Mouse (Mus musculus) liver, embryonic 14.5 days (tissue): Measurements from ENCODE around the gene Usp39. TPM values are rescaled to one million over a fixed set of nuclear protein-coding genes. Genes with fewer than 3 reads are reported as not detected.

Source experiments
- ATAC-seq: fragments of 200-750 bp; cut with Nextera tagmentation; 2 replicates; pipeline ENCODE4 v1.8.0; 2017; ENCODE audit warnings: moderate number of reproducible peaks, mild to moderate bottlenecking, moderate library complexity; ENCODE audit not compliant: insufficient read depth
- DNase-seq, 3 experiments: peaks; one replicate each; pipeline ENCODE4 v3.0.0-alpha.2; 2012 to 2013; ENCODE audit warnings: low read depth in 3 of 3, low spot score in 3 of 3
- H3K27ac ChIP-seq: fragments of 300-500 bp; sonication (generic); 2 replicates; pipeline ENCODE4 v1.5.1; 2014; ENCODE audit warnings: moderate library complexity, mild to moderate bottlenecking, control low read depth, inconsistent platforms
- H3K27me3 ChIP-seq: fragments of 300-500 bp; sonication (generic); 2 replicates; pipeline ENCODE4 v1.6.1; 2014; ENCODE audit warnings: mild to moderate bottlenecking, low read length, moderate library complexity; ENCODE audit not compliant: control insufficient read depth, insufficient read depth
- H3K36me3 ChIP-seq: fragments of 300-500 bp; sonication (generic); replicated peaks from 2 replicates; pipeline ENCODE4 v1.6.1; 2014; ENCODE audit warnings: low read depth; ENCODE audit not compliant: control insufficient read depth, insufficient read depth
- H3K4me1 ChIP-seq, 2 experiments: fragments of 200-500 bp in 1 of 2; fragments of 300-500 bp in 1 of 2; sonication (generic) in 1 of 2; replicated peaks; 2 replicates each; pipeline ENCODE4 v1.6.1; 2012 to 2014; ENCODE audit warnings: antibody characterized with exemption in 1 of 2, inconsistent platforms in 1 of 2, low read length in 1 of 2; ENCODE audit not compliant: control insufficient read depth in 2 of 2, insufficient read depth in 2 of 2
- H3K4me2 ChIP-seq: fragments of 300-500 bp; sonication (generic); 2 replicates; pipeline ENCODE4 v1.6.1; 2014; ENCODE audit warnings: low read depth, mild to moderate bottlenecking, control low read depth, moderate library complexity
- H3K4me3 ChIP-seq, 2 experiments: fragments of 200-500 bp in 1 of 2; fragments of 300-500 bp in 1 of 2; sonication (generic) in 1 of 2; 2 replicates each; pipeline ENCODE4 v1.5.1; 2012 to 2014; ENCODE audit warnings: low read depth in 2 of 2, low read length in 2 of 2, mild to moderate bottlenecking in 2 of 2, control low read depth in 1 of 2, inconsistent platforms in 1 of 2, moderate library complexity in 1 of 2; ENCODE audit not compliant: insufficient read depth in 1 of 2
- H3K9ac ChIP-seq: fragments of 300-500 bp; sonication (generic); replicated peaks from 2 replicates; pipeline ENCODE4 v1.6.1; 2014; ENCODE audit warnings: mild to moderate bottlenecking, control low read depth, moderate library complexity
- H3K9me3 ChIP-seq: fragments of 300-500 bp; sonication (generic); 2 replicates; pipeline ENCODE4 v1.6.1; 2016; ENCODE audit warnings: low read length, mixed read lengths; ENCODE audit not compliant: control insufficient read depth
- CTCF ChIP-seq: IDR thresholded peaks from 2 replicates; pipeline ENCODE4 v1.5.1; 2016; ENCODE audit warnings: antibody characterized with exemption, low read depth, control low read depth
- EP300 ChIP-seq: IDR thresholded peaks from 2 replicates; pipeline ENCODE4 v1.6.1; 2016; ENCODE audit warnings: antibody characterized with exemption, low read depth
- WGBS: fragments of 180-500 bp; shearing (Covaris S2); extraction: QIAGEN DNeasy Blood & Tissue Kit; methylation state at CpG from one replicate; pipeline ENCODE4 v1.1.7; 2014; ENCODE audit not compliant: insufficient replicate concordance; 5-methylcytosine and 5-hydroxymethylcytosine counted together
- polyA plus RNA-seq, 2 experiments: library from polyadenylated mRNA; depleted of rRNA in 1 of 2; stranded (reverse) in 1 of 2; unstranded in 1 of 2; fragments of >200 nt; fragmentation: Nextera tagmentation in 1 of 2; extraction: Ambion mirVana in 1 of 2; gene quantifications; 2 replicates each; pipeline versions ENCODE4 v1.2.1 to v1.2.3; 2012 to 2014

Usp39 gene
- polyA plus RNA-seq, 2 experiments, result 32.7 to 49.6 TPM

DNA sequence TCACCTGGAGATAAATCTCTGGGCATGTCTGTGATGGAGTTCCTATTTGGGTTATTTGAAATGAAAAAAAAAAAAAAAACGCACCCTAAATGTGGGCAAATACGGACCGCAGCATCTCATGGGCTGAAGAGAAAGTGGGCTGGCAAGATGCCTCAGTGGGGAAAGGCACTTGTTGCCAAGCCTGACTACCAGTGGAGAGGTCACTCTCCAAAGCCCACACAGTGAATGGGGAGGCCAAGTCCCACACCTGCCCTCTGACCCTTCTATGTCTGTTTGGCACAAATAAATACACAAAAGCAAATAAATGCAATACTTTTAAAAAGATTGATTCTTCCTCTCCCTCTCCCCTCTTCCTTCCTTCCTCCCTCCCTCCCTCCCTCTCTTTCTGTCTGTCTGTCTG lies 55.5 kb downstream of the Usp39 start:
- Histone ChIP-seq H3K4me3 (no peak overlapping the region), H3K4me2 (no peak overlapping the region), H3K27ac (no peak overlapping the region), H3K9ac (no peak overlapping the region), H3K9me3 (no peaks in the 10 kb centered on the region), H3K27me3 (no peaks in the 10 kb centered on the region; the same call in none of the 2 replicates), H3K36me3 (no peaks in the 10 kb centered on the region), H3K4me1 (peaks cover 0 to 11% of the 10 kb centered on the region in 2 experiments; a peak in 2 of 4 replicates)
- no peak for DNase-seq
- no peak for ATAC-seq
- TF ChIP-seq CTCF, result no peak
- no peak for TF ChIP-seq EP300
- WGBS, result 61% methylated on average over 3 of the region's 3 CpGs

- H3K27ac ChIP-seq, result no peak overlapping the region
- TF ChIP-seq EP300 (no peak), CTCF (peak; percentile 86)
- H3K36me3 ChIP-seq, result no peaks in the 10 kb centered on the region
- H3K9me3 ChIP-seq, result no peaks in the 10 kb centered on the region
- H3K4me3 ChIP-seq, result no peak overlapping the region
- no peaks in the 10 kb centered on the region for H3K27me3 ChIP-seq
- no peak overlapping the region for H3K9ac ChIP-seq
- no peak overlapping the region for H3K4me2 ChIP-seq
- WGBS, result 24% methylated on average over 4 of the region's 4 CpGs
- DNase-seq (no peak), ATAC-seq (no peak)
- H3K4me1 ChIP-seq, result peaks cover 24 to 30% of the 10 kb centered on the region in 2 experiments
Measured at GRCm38 (mm10) chr6:72283914-72284313, 61.1 kb downstream of the Usp39 start.

GRCm38 (mm10) chr6:72280410-72280998 lies 64.5 kb downstream of the Usp39 start:
- Histone ChIP-seq H3K4me2 (peak overlapping the region; percentile 66), H3K9ac (peak overlapping the region; percentile 65), H3K4me3 (no peak overlapping the region; a peak in 1 of 4 replicates), H3K27me3 (no peaks in the 10 kb centered on the region), H3K27ac (peak overlapping the region; percentile 98), H3K36me3 (no peaks in the 10 kb centered on the region), H3K4me1 (peaks cover 39 to 48% of the 10 kb centered on the region in 2 experiments), H3K9me3 (no peaks in the 10 kb centered on the region)
- 24% methylated on average over 7 of the region's 7 CpGs for WGBS
- ATAC-seq, result peak; percentile 61
- TF ChIP-seq CTCF (no peak), EP300 (peak; percentile 69)
- peak; percentile 62 to 72 (median 64) for DNase-seq

DNA sequence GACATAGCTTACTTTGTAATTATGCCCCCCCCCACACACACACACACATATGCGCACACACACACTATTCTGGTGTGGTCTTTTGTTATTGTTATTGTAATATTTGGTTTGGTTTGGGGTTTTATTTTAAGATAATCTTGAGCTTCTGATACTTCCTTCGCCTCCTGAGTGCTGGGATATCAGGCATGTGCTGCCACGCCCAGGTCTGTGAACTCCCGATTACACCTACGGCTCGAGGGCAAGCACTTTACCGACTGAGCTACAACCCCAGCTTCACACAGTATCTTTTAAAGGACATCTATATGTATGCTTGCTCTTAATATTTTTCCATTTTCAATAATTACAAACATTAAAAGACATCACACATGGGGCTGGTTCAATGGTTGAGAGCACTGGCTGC lies 65.5 kb downstream of the Usp39 start:
- DNase-seq, result peak; percentile 88 to 93 (median 91)
- peak overlapping the region; percentile 65 for H3K9ac ChIP-seq
- peak overlapping the region; percentile 66 for H3K4me2 ChIP-seq

DNA sequence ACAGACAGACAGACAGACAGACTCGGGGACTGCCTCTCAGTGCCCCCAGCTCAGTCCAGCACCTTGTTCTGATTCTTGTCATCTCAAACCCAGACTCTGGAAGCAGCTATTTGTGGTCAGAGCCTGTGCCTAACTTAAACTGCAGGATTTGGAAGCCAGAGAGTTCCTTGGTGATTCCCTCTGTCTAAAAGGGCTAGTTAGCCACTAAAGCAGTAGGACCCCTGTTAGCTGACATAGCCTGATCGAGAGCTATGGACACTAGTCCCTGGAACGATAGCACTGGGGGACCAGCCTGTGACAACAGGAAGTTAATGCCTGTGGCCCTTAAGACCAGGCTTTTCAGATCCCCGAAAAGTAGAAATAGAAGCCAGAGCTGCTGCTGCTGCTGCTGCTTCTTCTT lies 66.1 kb downstream of the Usp39 start:
- Histone ChIP-seq H3K9ac (peak overlapping the region; percentile 57), H3K4me2 (peak overlapping the region; percentile 66), H3K27me3 (no peaks in the 10 kb centered on the region), H3K9me3 (no peaks in the 10 kb centered on the region), H3K36me3 (no peaks in the 10 kb centered on the region), H3K27ac (peak overlapping the region; percentile 98), H3K4me1 (peaks cover 46 to 49% of the 10 kb centered on the region in 2 experiments), H3K4me3 (no peak overlapping the region)
- DNase-seq (no peak), ATAC-seq (no peak)
- no peak for TF ChIP-seq CTCF
- no peak for TF ChIP-seq EP300
- 18% methylated on average over 4 of the region's 4 CpGs for WGBS

More for the DNA sequence above, 65.5 kb downstream of the Usp39 start:
- peak; percentile 89 for ATAC-seq
- TF ChIP-seq EP300, result peak; percentile 98
- no peak for TF ChIP-seq CTCF
- Histone ChIP-seq H3K9me3 (no peaks in the 10 kb centered on the region), H3K27me3 (no peaks in the 10 kb centered on the region), H3K4me1 (peaks cover 39 to 48% of the 10 kb centered on the region in 2 experiments), H3K36me3 (no peaks in the 10 kb centered on the region), H3K4me3 (peak overlapping the region in 1 of 2 experiments; percentile 16; a peak in 1 of 4 replicates), H3K27ac (peak overlapping the region; percentile 98)
- 13% methylated on average over 7 of the region's 7 CpGs for WGBS
